Mouse (Mus musculus) small intestine, adult 2 months (tissue): ENCODE measurements around the gene Scn4a. TPM values are rescaled to one million over a fixed set of nuclear protein-coding genes. Genes with fewer than 3 reads are reported as not detected.

Experiments used
- H3K27ac ChIP-seq: fragments of 200-500 bp; 2 replicates; pipeline ENCODE4 v1.5.1; 2012; ENCODE audit warnings: low read depth, low read length, control low read depth, inconsistent platforms; ENCODE audit not compliant: insufficient read depth
- H3K27me3 ChIP-seq: fragments of 200-500 bp; 2 replicates; pipeline ENCODE4 v1.6.1; 2012; ENCODE audit warnings: mild to moderate bottlenecking, moderate library complexity, low read length, inconsistent platforms; ENCODE audit not compliant: control insufficient read depth, insufficient read depth
- H3K36me3 ChIP-seq: fragments of 200-500 bp; 2 replicates; pipeline ENCODE4 v1.6.1; 2012; ENCODE audit warnings: mild to moderate bottlenecking, low read length, control low read depth, inconsistent platforms; ENCODE audit not compliant: control insufficient read depth, insufficient read depth
- H3K4me1 ChIP-seq: fragments of 200-500 bp; 2 replicates; pipeline ENCODE4 v1.6.1; 2012; ENCODE audit warnings: low read length, inconsistent platforms, mixed read lengths; ENCODE audit not compliant: control insufficient read depth, insufficient read depth, insufficient read length
- H3K4me3 ChIP-seq: fragments of 200-500 bp; 2 replicates; pipeline ENCODE4 v1.5.1; 2012; ENCODE audit warnings: low read depth, mild to moderate bottlenecking, control low read depth, inconsistent platforms, low read length, moderate library complexity
- CTCF ChIP-seq: fragments of 200-500 bp; IDR thresholded peaks from 2 replicates; pipeline ENCODE4 v1.5.1; 2012; ENCODE audit warnings: low read depth, mild to moderate bottlenecking, control low read depth, inconsistent platforms, low read length, moderate library complexity, mixed read lengths; ENCODE audit not compliant: insufficient replicate concordance, insufficient read length; ENCODE audit errors: extremely low read depth
- POLR2A ChIP-seq: fragments of 200-500 bp; IDR thresholded peaks from 2 replicates; pipeline ENCODE4 v1.6.1; 2012; ENCODE audit warnings: low read depth, mild to moderate bottlenecking, control low read depth, inconsistent platforms, low read length, moderate library complexity
- WGBS: fragments of 180-500 bp; shearing (Covaris S2); methylation state at CpG from one replicate; pipeline ENCODE4 v1.1.7; 2018; 5-methylcytosine and 5-hydroxymethylcytosine counted together
- polyA plus RNA-seq: library from polyadenylated mRNA; depleted of rRNA; stranded (reverse); fragments of >200 nt; gene quantifications from 2 replicates; pipeline ENCODE4 v1.2.3, GENCODE M21; 2012

The Scn4a gene
- polyA plus RNA-seq, 1 experiment = 0.23 TPM

- WGBS = 83% methylated on average over 1 of the region's 1 CpGs
- H3K4me1 ChIP-seq = peaks cover 23% of the 10 kb centered on the region
- TF ChIP-seq POLR2A (no peak), CTCF (no peak)
- no peaks in the 10 kb centered on the region for H3K27me3 ChIP-seq
- no peak overlapping the region for H3K27ac ChIP-seq
- no peak overlapping the region for H3K4me3 ChIP-seq
- no peaks in the 10 kb centered on the region for H3K36me3 ChIP-seq
These were observed 36.7 kb downstream of the Scn4a start for GRCm38 (mm10) chr11:106316416-106316815.

GRCm38 (mm10) chr11:106314333-106314812, 38.7 kb downstream of the Scn4a start, which contains the start of gene Cd79b:
Cd79b (minus strand) TSS chr11:106314762.
- H3K36me3 ChIP-seq = no peaks in the 10 kb centered on the region
- peak within 1 kb of the TSS; percentile 46; the same call in 1 of the 2 replicates for H3K27ac ChIP-seq
- H3K4me1 ChIP-seq = peaks cover 23% of the 10 kb centered on the region
- no peak for TF ChIP-seq POLR2A
- no peak for TF ChIP-seq CTCF
- WGBS = 77% methylated on average over 9 of the region's 9 CpGs
- H3K4me3 ChIP-seq = peak within 1 kb of the TSS; percentile 60
- no peaks in the 10 kb centered on the region for H3K27me3 ChIP-seq

GRCm38 (mm10) chr11:106313533-106313932, 39.6 kb downstream of the Scn4a start:
- no peaks in the 10 kb centered on the region for H3K36me3 ChIP-seq
- H3K4me3 ChIP-seq = peak overlapping the region; percentile 60
- H3K4me1 ChIP-seq = peaks cover 23% of the 10 kb centered on the region
- peak overlapping the region; percentile 46; the same call in 1 of the 2 replicates for H3K27ac ChIP-seq
- TF ChIP-seq CTCF = no peak
- 39% methylated on average over 5 of the region's 5 CpGs for WGBS
- no peaks in the 10 kb centered on the region for H3K27me3 ChIP-seq

- TF ChIP-seq CTCF (no peak), POLR2A (no peak)
- peak overlapping the region; percentile 69; the same call in 1 of the 2 replicates for H3K27ac ChIP-seq
- no peaks in the 10 kb centered on the region for H3K27me3 ChIP-seq
- 65% methylated on average over 5 of the region's 5 CpGs for WGBS
- H3K4me1 ChIP-seq = peaks cover 16% of the 10 kb centered on the region
- no peaks in the 10 kb centered on the region for H3K36me3 ChIP-seq
- no peak overlapping the region for H3K4me3 ChIP-seq
These were observed 43.0 kb downstream of the Scn4a start for GRCm38 (mm10) chr11:106310123-106310522.

- Histone ChIP-seq H3K4me3 (no peak overlapping the region), H3K27ac (no peak overlapping the region), H3K27me3 (no peaks in the 10 kb centered on the region), H3K4me1 (peaks cover 8% of the 10 kb centered on the region), H3K36me3 (no peaks in the 10 kb centered on the region)
- 81% methylated on average over 11 of the region's 11 CpGs for WGBS
- TF ChIP-seq CTCF (no peak), POLR2A (no peak)
These were observed 44.9 kb downstream of the Scn4a start for GRCm38 (mm10) chr11:106308162-106308561.

- no peak overlapping the region for H3K4me3 ChIP-seq
- no peak overlapping the region for H3K27ac ChIP-seq
- H3K36me3 ChIP-seq = no peaks in the 10 kb centered on the region
- 43% methylated on average over 5 of the region's 5 CpGs for WGBS
- TF ChIP-seq POLR2A (no peak), CTCF (no peak)
- H3K27me3 ChIP-seq = no peaks in the 10 kb centered on the region
- peaks cover 1% of the 10 kb centered on the region; the same call in 1 of the 2 replicates for H3K4me1 ChIP-seq
These were observed 45.7 kb downstream of the Scn4a start for GRCm38 (mm10) chr11:106307432-106307831.

- H3K27ac ChIP-seq = no peak overlapping the region
- 70% methylated on average over 9 of the region's 9 CpGs for WGBS
These were observed 46.3 kb downstream of the Scn4a start for GRCm38 (mm10) chr11:106306758-106307157.

GRCm38 (mm10) chr11:106306065-106306385, 47.1 kb downstream of the Scn4a start:
- Histone ChIP-seq H3K27ac (no peak overlapping the region), H3K4me3 (no peak overlapping the region), H3K36me3 (no peaks in the 10 kb centered on the region), H3K4me1 (no peaks in the 10 kb centered on the region; the same call in 1 of the 2 replicates), H3K27me3 (no peaks in the 10 kb centered on the region)
- no peak for TF ChIP-seq POLR2A
- WGBS = 91% methylated on average over 3 of the region's 3 CpGs

More at GRCm38 (mm10) chr11:106306758-106307157, 46.3 kb downstream of the Scn4a start:
- TF ChIP-seq POLR2A (no peak), CTCF (no peak)
- Histone ChIP-seq H3K4me3 (no peak overlapping the region), H3K4me1 (no peaks in the 10 kb centered on the region; the same call in 1 of the 2 replicates), H3K27me3 (no peaks in the 10 kb centered on the region), H3K36me3 (no peaks in the 10 kb centered on the region)
